Comparison of ENCODE assay signal across 13 mouse cellular contexts in the genomic region with DNA sequence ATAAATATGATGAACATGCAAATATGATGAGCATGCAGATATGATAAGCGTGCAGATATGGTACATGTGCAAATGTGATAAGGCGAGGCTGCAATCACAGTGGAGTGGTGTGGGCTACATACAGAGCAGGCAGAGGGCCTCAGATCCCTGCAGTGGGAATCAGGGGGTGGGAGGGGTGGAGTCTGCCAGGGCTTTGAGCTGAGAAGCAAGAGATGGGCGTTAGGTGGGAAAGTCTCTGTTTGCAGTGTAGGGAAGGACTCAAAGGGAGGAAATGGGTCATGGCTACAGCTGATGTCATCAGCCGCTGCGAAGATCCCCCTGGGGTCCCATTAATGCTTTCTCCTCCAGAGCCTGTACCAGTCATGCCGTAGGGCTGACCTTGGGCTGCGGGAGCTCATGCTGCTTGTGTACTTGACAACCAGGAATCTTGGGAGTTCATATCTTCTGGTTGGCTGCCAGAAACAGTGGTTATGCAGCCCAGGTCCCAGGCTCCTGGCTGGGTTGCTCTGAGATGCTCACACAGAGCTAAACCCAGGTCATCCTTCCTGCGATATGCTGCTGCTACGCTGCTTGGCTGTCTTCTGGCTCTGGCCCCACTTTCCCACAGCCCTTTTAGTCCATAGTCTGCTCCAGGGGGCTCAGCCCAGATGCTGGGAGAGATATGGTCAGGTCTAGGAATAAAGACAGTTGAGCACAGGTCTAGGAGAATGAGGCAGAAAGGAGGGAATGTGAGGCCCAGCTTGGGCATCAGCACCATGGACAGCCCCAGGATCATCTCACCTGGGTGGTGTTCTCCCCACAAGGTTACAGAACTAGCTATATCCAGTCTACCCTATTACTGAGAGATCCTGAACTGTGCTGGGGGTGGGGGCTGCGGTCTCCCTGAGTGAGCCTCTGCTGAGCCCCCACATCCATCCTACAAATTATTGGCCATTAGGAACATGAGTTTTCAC. TPM values are rescaled to one million over a fixed set of nuclear protein-coding genes. Genes with fewer than 3 reads are reported as not detected.
A peak's percentile ranks its signal among the peaks of the same experiment; 100 is the strongest.
DNase-seq lines count a peak whose midpoint lies in the region; ATAC-seq and TF ChIP-seq lines count a peak whose summit lies in the region.
"Had no signal": no experiment of that assay in that cellular context is flagged by ENCODE, and none has a peak within 500 bp of the region (broad histone marks: within the 10 kb centered on the region; RNA-seq: fewer than 3 reads in every experiment).

No protein-coding gene starts in this region.

- peaks cover 94% of the 10 kb centered on the region for H3K4me1 ChIP-seq in cerebellum, adult 2 months (ENCODE audit: control insufficient read depth, insufficient read depth, low read length)
- H3K4me1 ChIP-seq in kidney, postnatal 0 days (replicated peaks; ENCODE audit: insufficient read depth, low read length) = no peaks in the 10 kb centered on the region
- H3K4me1 ChIP-seq in kidney, embryonic 14.5 days (ENCODE audit: control insufficient read depth, insufficient read depth, low read length) = no peaks in the 10 kb centered on the region
- H3K4me1 ChIP-seq: limb, embryonic 13.5 days had no signal

- H3K36me3 ChIP-seq in kidney, postnatal 0 days (ENCODE audit: insufficient read depth, low read length) = no peaks in the 10 kb centered on the region
- H3K36me3 ChIP-seq in kidney, embryonic 14.5 days (ENCODE audit: control insufficient read depth, insufficient read depth, low read length) = no peaks in the 10 kb centered on the region
- H3K36me3 ChIP-seq in myocyte (ENCODE audit: control insufficient read depth, insufficient read depth) = no peaks in the 10 kb centered on the region
- H3K36me3 ChIP-seq: limb, embryonic 13.5 days had no signal

- no peak overlapping the region for H3ac ChIP-seq in myocyte (ENCODE audit: control insufficient read depth, insufficient read length)

- no peaks in the 10 kb centered on the region for H3K27me3 ChIP-seq in cerebellum, adult 2 months (ENCODE audit: control insufficient read depth, insufficient read depth, low read length)
- no peaks in the 10 kb centered on the region for H3K27me3 ChIP-seq in kidney, postnatal 0 days (ENCODE audit: insufficient read depth, low read length)
- H3K27me3 ChIP-seq in kidney, embryonic 14.5 days (ENCODE audit: control insufficient read depth, insufficient read depth, low read length) = peaks cover 4% of the 10 kb centered on the region; the same call in 1 of the 2 replicates
- peaks cover 37% of the 10 kb centered on the region for H3K27me3 ChIP-seq in myocyte (ENCODE audit: control insufficient read depth, insufficient read depth, insufficient read length)

- H3K4me3 ChIP-seq in cerebellum, adult 2 months (replicated peaks; ENCODE audit: insufficient read depth, low read depth, low read length) = no peak overlapping the region
- no peak overlapping the region for H3K4me3 ChIP-seq in kidney, postnatal 0 days (replicated peaks; ENCODE audit: low read depth, low read length)
- no peak overlapping the region for H3K4me3 ChIP-seq in kidney, embryonic 14.5 days (ENCODE audit: low read length)
- no peak overlapping the region for H3K4me3 ChIP-seq in myocyte
- H3K4me3 ChIP-seq: limb, embryonic 13.5 days had no signal

- H3K4me2 ChIP-seq in kidney, postnatal 0 days (ENCODE audit: low read length) = no peak overlapping the region
- H3K4me2 ChIP-seq in kidney, embryonic 14.5 days (replicated peaks; ENCODE audit: low read depth, low read length) = no peak overlapping the region
- H3K4me2 ChIP-seq in myocyte (ENCODE audit: low read depth) = no peak overlapping the region
- H3K4me2 ChIP-seq: limb, embryonic 13.5 days had no signal

- peak overlapping the region; percentile 94 for H3K27ac ChIP-seq in cerebellum, adult 2 months (ENCODE audit: insufficient read depth, low read length)
- no peak overlapping the region for H3K27ac ChIP-seq in kidney, postnatal 0 days
- H3K27ac ChIP-seq in kidney, embryonic 14.5 days (ENCODE audit: low read depth, low read length) = no peak overlapping the region
- H3K27ac ChIP-seq: limb, embryonic 13.5 days had no signal

- WGBS in cerebellum, adult 2 months = 26% methylated on average over 10 of the region's 10 CpGs
- 77% methylated on average over 10 of the region's 10 CpGs for whole genome bisulfite sequencing in kidney, postnatal 0 days
- WGBS in kidney, embryonic 14.5 days = 85% methylated on average over 10 of the region's 10 CpGs

- H3K9me3 ChIP-seq in kidney, postnatal 0 days (replicated peaks; ENCODE audit: low read length) = no peaks in the 10 kb centered on the region
- no peaks in the 10 kb centered on the region for H3K9me3 ChIP-seq in kidney, embryonic 14.5 days (ENCODE audit: control insufficient read depth, low read length)
- H3K9me3 ChIP-seq: limb, embryonic 13.5 days had no signal

- H3K79me2 ChIP-seq in myocyte (ENCODE audit: control insufficient read depth, insufficient read depth) = no peaks in the 10 kb centered on the region

- no peak for DNase-seq in cerebellum, adult 2 months
- DNase-seq in cerebellum, adult 11 months = no peak
- DNase-seq in kidney, postnatal 0 days (ENCODE audit: low spot score) = peak; percentile 6
- peak; percentile 22 for DNase-seq in ZHBTc4 (ENCODE audit: low read depth, low spot score)
- no peak for DNase-seq in ovary, postnatal 14 days (ENCODE audit: low spot score)
- DNase-seq: gastrocnemius, postnatal 25 days; kidney, adult 2 months; spleen, adult 18-20 months had no signal

- no peak for TF ChIP-seq CTCF in cerebellum, adult 2 months (IDR thresholded peaks at IDR 0.05; ENCODE audit: borderline replicate concordance, insufficient read depth, low read depth, low read length)
- no peak for TF ChIP-seq CTCF in kidney, postnatal 0 days (IDR thresholded peaks at IDR 0.05; ENCODE audit: low read depth)

- no peak for TF ChIP-seq POLR2A in cerebellum, adult 2 months (IDR thresholded peaks at IDR 0.05; ENCODE audit: borderline replicate concordance, insufficient read depth, low read length)
- no peak for TF ChIP-seq POLR2A in myocyte (IDR thresholded peaks at IDR 0.05; ENCODE audit: insufficient read length, low read depth)

- H3K9ac ChIP-seq in kidney, postnatal 0 days (ENCODE audit: low read depth, low read length) = no peak overlapping the region
- H3K9ac ChIP-seq in kidney, embryonic 14.5 days (ENCODE audit: low read depth, low read length) = no peak overlapping the region
- H3K9ac ChIP-seq: limb, embryonic 13.5 days had no signal

- ATAC-seq in kidney, postnatal 0 days (replicated peaks; ENCODE audit: low FRiP score, low read depth) = no peak
- no peak for ATAC-seq in kidney, embryonic 14.5 days (ENCODE audit: low FRiP score, low TSS enrichment)
- ATAC-seq in CD4-positive, CD25-positive, alpha-beta regulatory T cell, adult 4 months = no peak

TF ChIP-seq in myocyte, 11 proteins besides CTCF, POLR2A, EP300 and RAD21:
- peak; percentile 84 for TF ChIP-seq REST (IDR thresholded peaks at IDR 0.05; ENCODE audit: insufficient read depth, insufficient read length)
- TF ChIP-seq MAX (IDR thresholded peaks at IDR 0.05; ENCODE audit: low read depth) = no peak
TF ChIP-seq in myocyte: peak in this region for 1.

RNA-seq across cellular contexts. Expression of a gene that starts 27.6 kb away (rescaled TPM):
- polyA plus RNA-seq in cerebellum, adult 2 months (2012; rRNA removed) = 259 and 273 TPM in 2 replicates
- 0.04 and 0.11 TPM in 2 replicates for polyA plus RNA-seq in kidney, postnatal 0 days (2015; fragmentation: Nextera tagmentation; extraction: Ambion mirVana)
- polyA plus RNA-seq in kidney, embryonic 14.5 days (2014; fragmentation: Nextera tagmentation; extraction: Ambion mirVana) = not detected in 2 replicates
- 0.01 TPM for polyA plus RNA-seq in myocyte (2012; fragmentation: generic; extraction: Trizol)
- not detected for polyA plus RNA-seq in CD4-positive, CD25-positive, alpha-beta regulatory T cell, adult 4 months (2017; shearing (Covaris generic))
- polyA plus RNA-seq: heart, postnatal 0 days had no signal

Comparison
In these comparisons a context has a peak if more than half of its experiments do, and no peak if none do; other contexts are left out.
1. DNase-seq: peak in kidney, postnatal 0 days (single experiment) and ZHBTc4 (single experiment); none in cerebellum, adult 2 months (0 of 2), cerebellum, adult 11 months (single experiment) and ovary, postnatal 14 days (single experiment).
2. RNA of a gene that starts 27.6 kb away (polyA plus RNA-seq): 259 to 273 TPM in cerebellum, adult 2 months; 0.04 to 0.11 TPM in kidney, postnatal 0 days, 0.01 TPM in myocyte (single experiment), not detected in kidney, embryonic 14.5 days and not detected in CD4-positive, CD25-positive, alpha-beta regulatory T cell, adult 4 months; every median in the first group is over 100 times any median in the second.